Mouse (Mus musculus) limb, embryonic 15.5 days (tissue): ENCODE results near the gene Heatr1. TPM values are rescaled to one million over a fixed set of nuclear protein-coding genes. Genes with fewer than 3 reads are reported as not detected.

Experiments
- ATAC-seq: fragments of 200-750 bp; cut with Nextera tagmentation; 2 replicates; pipeline ENCODE4 v1.8.0; 2017; ENCODE audit warnings: low read depth, moderate TSS enrichment; ENCODE audit not compliant: insufficient number of reproducible peaks, low FRiP score, low TSS enrichment
- H3K27ac ChIP-seq: fragments of 300-500 bp; sonication (generic); 2 replicates; pipeline ENCODE4 v1.5.1; 2015; ENCODE audit warnings: moderate library complexity, mild to moderate bottlenecking, inconsistent platforms
- H3K27me3 ChIP-seq: fragments of 300-500 bp; sonication (generic); 2 replicates; pipeline ENCODE4 v1.6.1; 2015; ENCODE audit warnings: inconsistent platforms
- H3K36me3 ChIP-seq: fragments of 300-500 bp; sonication (generic); 2 replicates; pipeline ENCODE4 v1.6.1; 2015; ENCODE audit warnings: inconsistent platforms
- H3K4me1 ChIP-seq: fragments of 300-500 bp; sonication (generic); 2 replicates; pipeline ENCODE4 v1.6.1; 2015; ENCODE audit warnings: inconsistent platforms
- H3K4me2 ChIP-seq: fragments of 300-500 bp; sonication (generic); 2 replicates; pipeline ENCODE4 v1.6.1; 2015; ENCODE audit warnings: mild to moderate bottlenecking, inconsistent platforms
- H3K4me3 ChIP-seq: fragments of 300-500 bp; sonication (generic); 2 replicates; pipeline ENCODE4 v1.5.1; 2015; ENCODE audit warnings: mild to moderate bottlenecking, inconsistent platforms
- H3K9ac ChIP-seq: fragments of 300-500 bp; sonication (generic); 2 replicates; pipeline ENCODE4 v1.6.1; 2015; ENCODE audit warnings: inconsistent platforms
- H3K9me3 ChIP-seq: fragments of 300-500 bp; sonication (generic); 2 replicates; pipeline ENCODE4 v1.6.1; 2016; ENCODE audit warnings: inconsistent platforms
- WGBS: fragments of 180-500 bp; shearing (Covaris S2); methylation state at CpG from one replicate; pipeline ENCODE4 v1.1.7; 2015; 5-methylcytosine and 5-hydroxymethylcytosine counted together
- polyA plus RNA-seq: library from polyadenylated mRNA; unstranded; fragments of >200 nt; fragmentation: Nextera tagmentation; extraction: Ambion mirVana; gene quantifications from 2 replicates; pipeline ENCODE4 v1.2.1, GENCODE M21; 2015

Gene Heatr1
- polyA plus RNA-seq, 1 experiment from 2014 or later: 14.2 TPM

DNA sequence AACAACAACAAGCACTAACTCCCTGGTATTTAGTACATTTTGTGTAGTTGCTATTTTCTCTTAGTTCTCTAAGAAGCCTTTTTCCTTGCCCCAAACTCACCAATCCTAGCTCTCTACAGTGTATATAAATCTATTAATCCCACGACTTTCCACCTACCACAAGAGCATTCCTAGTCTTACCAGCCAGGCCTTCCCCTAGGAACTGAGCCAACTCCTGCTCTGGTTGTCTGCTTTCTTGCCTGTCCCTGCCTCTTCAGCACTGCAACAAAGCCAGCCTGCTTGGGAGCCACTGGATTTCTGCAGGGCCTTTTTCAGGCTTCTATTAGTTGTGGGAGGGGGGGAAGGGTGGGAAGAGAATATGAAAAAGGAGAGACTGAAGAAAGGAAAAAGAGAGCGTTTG, 90.4 kb downstream of the Heatr1 start:
- H3K9me3 ChIP-seq: no peaks in the 10 kb centered on the region
- no peak overlapping the region for H3K9ac ChIP-seq
- 48% methylated on average over 2 of the region's 2 CpGs for WGBS
- H3K4me2 ChIP-seq: no peak overlapping the region
- H3K4me1 ChIP-seq: no peaks in the 10 kb centered on the region
- H3K27me3 ChIP-seq: no peaks in the 10 kb centered on the region
- H3K36me3 ChIP-seq: no peaks in the 10 kb centered on the region
- H3K27ac ChIP-seq: peak overlapping the region; percentile 33; the same call in 1 of the 2 replicates
- ATAC-seq: no peak
- no peak overlapping the region for H3K4me3 ChIP-seq

DNA sequence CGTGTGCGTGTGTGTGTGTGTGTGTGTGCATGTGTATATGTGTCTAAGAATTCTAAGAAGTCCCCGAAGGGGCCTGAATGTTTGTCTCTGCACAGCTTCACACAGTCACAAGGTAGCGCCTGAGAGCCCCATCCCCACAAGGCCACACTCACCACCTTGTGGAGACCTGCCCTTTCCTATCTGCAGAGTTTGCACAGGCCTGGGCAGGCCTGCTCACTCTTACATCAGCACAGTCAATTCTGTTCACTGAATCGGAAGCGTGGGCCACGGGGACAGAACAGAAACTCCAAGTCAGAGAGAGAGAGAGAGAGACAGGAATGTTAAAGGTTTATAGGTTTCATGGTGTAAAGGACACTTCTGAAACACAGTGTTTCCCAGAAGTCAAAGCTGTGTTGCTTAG, 90.8 kb downstream of the Heatr1 start:
- H3K27ac ChIP-seq: 0 out of 2 replicates have a peak overlapping the region, but pooled peaks have one; percentile 33
- no peaks in the 10 kb centered on the region for H3K4me1 ChIP-seq
- 62% methylated on average over 7 of the region's 7 CpGs for WGBS
- H3K9me3 ChIP-seq: no peaks in the 10 kb centered on the region
- no peaks in the 10 kb centered on the region for H3K36me3 ChIP-seq
- H3K4me3 ChIP-seq: no peak overlapping the region
- H3K27me3 ChIP-seq: no peaks in the 10 kb centered on the region
- peak; percentile 64; the same call in 1 of the 2 replicates for ATAC-seq
- H3K4me2 ChIP-seq: no peak overlapping the region
- no peak overlapping the region for H3K9ac ChIP-seq

Other genes starting within 250 kb of the Heatr1 start
- 11.5 and 12.4 TPM in 2 replicates for gene Mtr, start 136.9 kb upstream of the Heatr1 start, polyA plus RNA-seq
- gene Actn2, start 54.3 kb upstream of the Heatr1 start, polyA plus RNA-seq: 158 and 510 TPM in 2 replicates
- 23.4 and 23.6 TPM in 2 replicates for gene Lgals8, start 69.9 kb downstream of the Heatr1 start, polyA plus RNA-seq
- 5.7 and 5.8 TPM in 2 replicates for gene Edaradd, start 125.4 kb downstream of the Heatr1 start, polyA plus RNA-seq
- gene Ero1lb, start 170.8 kb downstream of the Heatr1 start, polyA plus RNA-seq: 5.1 and 6.6 TPM in 2 replicates